Mouse (Mus musculus) ES-Bruce4 (cell line): ENCODE data around the gene Rnf208. TPM values are rescaled to one million over a fixed set of nuclear protein-coding genes. Genes with fewer than 3 reads are reported as not detected.
A peak's percentile ranks its signal among the peaks of the same experiment; 100 is the strongest.
"Not testable (repeated sequence)": the region's sequence is repeated elsewhere in the genome, so short reads cannot be mapped to it uniquely, and the experiment has no call there.

Source experiments
- H3K27ac ChIP-seq: 2 replicates; pipeline ENCODE4 v1.5.1; 2012; ENCODE audit warnings: low read length, inconsistent platforms; ENCODE audit not compliant: insufficient read depth
- H3K27me3 ChIP-seq: 2 replicates; pipeline ENCODE4 v1.6.1; 2012; ENCODE audit warnings: mild to moderate bottlenecking, low read length, inconsistent platforms; ENCODE audit not compliant: control insufficient read depth, poor library complexity, insufficient read depth, severe bottlenecking
- H3K36me3 ChIP-seq: 2 replicates; pipeline ENCODE4 v1.6.1; 2012; ENCODE audit warnings: inconsistent platforms, mild to moderate bottlenecking, low read length, moderate library complexity; ENCODE audit not compliant: control insufficient read depth, poor library complexity, insufficient read depth, severe bottlenecking
- H3K4me1 ChIP-seq: one replicate; pipeline ENCODE4 v1.8.1; 2011; ENCODE audit warnings: low read length; ENCODE audit not compliant: control insufficient read depth, insufficient read depth
- H3K4me3 ChIP-seq: 2 replicates; pipeline ENCODE4 v1.5.1; 2011; ENCODE audit warnings: low read depth, mild to moderate bottlenecking, low read length
- H3K9ac ChIP-seq: 2 replicates; pipeline ENCODE4 v1.6.1; 2012; ENCODE audit warnings: low read depth, mild to moderate bottlenecking, inconsistent platforms; ENCODE audit not compliant: poor library complexity, severe bottlenecking
- H3K9me3 ChIP-seq: replicated peaks from 2 replicates; pipeline ENCODE4 v1.6.1; 2012; ENCODE audit warnings: mild to moderate bottlenecking, low read length, inconsistent platforms; ENCODE audit not compliant: control insufficient read depth, poor library complexity, insufficient read depth, severe bottlenecking
- CTCF ChIP-seq: IDR thresholded peaks from one replicate; pipeline ENCODE4 v1.8.1; 2011; ENCODE audit warnings: low read depth, low read length
- EP300 ChIP-seq: IDR thresholded peaks from 2 replicates; pipeline ENCODE4 v1.6.1; 2011; ENCODE audit warnings: low read depth, low read length; ENCODE audit not compliant: insufficient read depth
- POLR2A ChIP-seq: IDR thresholded peaks from one replicate; pipeline ENCODE4 v1.8.1; 2011; ENCODE audit warnings: low read length; ENCODE audit not compliant: insufficient read depth
- polyA plus RNA-seq: library from polyadenylated mRNA; stranded (reverse); fragments of >200 nt; gene quantifications from 2 replicates; pipeline ENCODE4 v1.2.4, GENCODE M21; 2011; ENCODE audit warnings: low read depth; ENCODE audit not compliant: missing spikeins, insufficient read depth, insufficient read length

Rnf208 gene
- polyA plus RNA-seq, 1 experiment, result 7.3 TPM

- Histone ChIP-seq H3K4me3 (no peak overlapping the region), H3K9ac (no peak overlapping the region), H3K4me1 (peaks cover 4% of the 10 kb centered on the region), H3K27ac (no peak overlapping the region), H3K9me3 (no peaks in the 10 kb centered on the region), H3K36me3 (0 out of 2 replicates have a peak, but pooled peaks cover 5% of the 10 kb centered on the region), H3K27me3 (no peaks in the 10 kb centered on the region)
- TF ChIP-seq CTCF, result no peak
- TF ChIP-seq EP300, result no peak
- no peak for TF ChIP-seq POLR2A
Measured at GRCm38 (mm10) chr2:25244144-25244543, 2.1 kb downstream of the Rnf208 start.

GRCm38 (mm10) chr2:25246183-25247072 is 4.4 kb downstream of the Rnf208 start, which contains the start of gene AL732309.1:
Gene AL732309.1 (minus strand): TSS chr2:25246863.
- no peak within 1 kb of the TSS for H3K27ac ChIP-seq
- TF ChIP-seq POLR2A, result no peak
- no peak for TF ChIP-seq CTCF
- H3K36me3 ChIP-seq, result peaks cover 12% of the 10 kb centered on the region

GRCm38 (mm10) chr2:25252331-25252730 is 10.3 kb downstream of the Rnf208 start:
- Histone ChIP-seq H3K4me3 (no peak overlapping the region), H3K27me3 (no peaks in the 10 kb centered on the region), H3K27ac (no peak overlapping the region), H3K9me3 (no peaks in the 10 kb centered on the region), H3K9ac (no peak overlapping the region), H3K4me1 (no peaks in the 10 kb centered on the region), H3K36me3 (peaks cover 19% of the 10 kb centered on the region)
- TF ChIP-seq CTCF, result peak; percentile 52
- no peak for TF ChIP-seq POLR2A

More at GRCm38 (mm10) chr2:25246183-25247072, 4.4 kb downstream of the Rnf208 start, which contains the start of gene AL732309.1:
- Histone ChIP-seq H3K9me3 (no peaks in the 10 kb centered on the region), H3K27me3 (no peaks in the 10 kb centered on the region), H3K4me1 (no peaks in the 10 kb centered on the region), H3K9ac (no peak within 1 kb of the TSS), H3K4me3 (no peak within 1 kb of the TSS)

GRCm38 (mm10) chr2:25255284-25255779 is 13.3 kb downstream of the Rnf208 start, which contains the start of gene Tmem203:
Gene Tmem203 (plus strand): TSS chr2:25255439.
- Histone ChIP-seq H3K36me3 (peaks cover 8% of the 10 kb centered on the region), H3K9me3 (no peaks in the 10 kb centered on the region), H3K4me1 (no peaks in the 10 kb centered on the region), H3K27ac (0 out of 2 replicates have a peak within 1 kb of the TSS, but pooled peaks have one; percentile 2), H3K4me3 (peak within 1 kb of the TSS; percentile 82), H3K27me3 (no peaks in the 10 kb centered on the region), H3K9ac (peak within 1 kb of the TSS; percentile 68)
- TF ChIP-seq CTCF, result no peak
- TF ChIP-seq EP300, result peak; percentile 78
- TF ChIP-seq POLR2A, result peak; percentile 66

- H3K27me3 ChIP-seq, H3K27ac ChIP-seq: not testable (repeated sequence)
- H3K9ac ChIP-seq, result peak overlapping the region; percentile 68
Measured at GRCm38 (mm10) chr2:25256443-25257109, 14.5 kb downstream of the Rnf208 start.

GRCm38 (mm10) chr2:25257250-25257649 is 15.2 kb downstream of the Rnf208 start:
- not testable (repeated sequence) for H3K9me3 ChIP-seq, H3K27ac ChIP-seq, H3K9ac ChIP-seq, H3K4me3 ChIP-seq, H3K4me1 ChIP-seq, H3K27me3 ChIP-seq, H3K36me3 ChIP-seq

More at GRCm38 (mm10) chr2:25256443-25257109, 14.5 kb downstream of the Rnf208 start:
- not testable (repeated sequence) for H3K9me3 ChIP-seq, H3K4me1 ChIP-seq, H3K36me3 ChIP-seq
- peak; percentile 34 for TF ChIP-seq CTCF
- peak overlapping the region; percentile 28 for H3K4me3 ChIP-seq
